Mouse (Mus musculus): ENCODE measurements around the gene Keap1. TPM values are rescaled to one million over a fixed set of nuclear protein-coding genes. Genes with fewer than 3 reads are reported as not detected.
A peak's percentile ranks its signal among the peaks of the same experiment; 100 is the strongest.
"Not testable (repeated sequence)": the region's sequence is repeated elsewhere in the genome, so short reads cannot be mapped to it uniquely, and the experiment has no call there.

Gene Keap1
- polyA plus RNA-seq, 1 experiment from 2014 or later = 72.5 TPM

DNA sequence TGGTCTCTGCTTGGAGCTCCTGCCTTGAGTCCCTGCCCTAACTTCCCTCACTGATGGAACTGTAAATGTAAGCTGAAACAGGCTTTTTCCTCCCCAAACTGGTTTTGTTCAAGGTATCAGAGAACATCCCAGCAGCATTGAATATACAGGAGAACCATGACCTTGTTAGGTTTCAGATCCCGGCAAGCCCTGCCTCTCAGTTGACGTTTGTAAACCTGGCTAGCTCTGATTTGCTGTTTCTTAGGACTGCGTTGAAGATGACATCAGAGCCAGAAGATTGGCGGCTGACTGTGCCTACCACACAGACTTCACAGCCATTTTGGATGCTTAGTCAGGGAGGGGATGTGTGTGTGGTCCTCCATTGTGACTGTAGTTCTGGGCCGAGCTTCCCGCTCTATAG, 15.3 kb downstream of the Keap1 start:
- Histone ChIP-seq H3K27me3 (no peaks in the 10 kb centered on the region), H3K4me2 (replicated peaks) (no peak overlapping the region), H3K9me3 (no peaks in the 10 kb centered on the region), H3K4me3 (no peak overlapping the region), H3K36me3 (0 out of 2 replicates have a peak, but pooled peaks cover 1% of the 10 kb centered on the region), H3K4me1 (peaks cover 26% of the 10 kb centered on the region), H3K9ac (replicated peaks) (no peak overlapping the region), H3K27ac (replicated peaks) (no peak overlapping the region)
- 90% methylated on average over 6 of the region's 6 CpGs for WGBS
- ATAC-seq (replicated peaks) = no peak

DNA sequence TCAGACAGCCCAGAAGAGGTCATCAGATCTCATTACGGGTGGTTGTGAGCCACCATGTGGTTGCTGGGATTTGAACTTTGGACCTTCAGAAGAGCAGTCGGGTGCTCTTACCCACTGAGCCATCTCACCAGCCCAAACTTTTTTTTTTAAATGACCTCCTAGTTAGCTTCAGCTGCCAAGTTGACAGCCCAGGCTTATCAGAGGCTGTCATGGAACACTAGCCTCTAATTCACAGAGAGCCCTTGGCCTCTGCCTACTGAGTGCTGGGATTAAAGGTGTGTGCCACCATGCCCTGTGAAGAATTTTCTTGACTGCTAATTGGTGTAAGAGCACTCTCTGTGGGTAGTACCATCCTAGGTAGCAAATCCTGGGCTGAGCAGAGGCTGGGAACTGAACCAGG, 15.7 kb downstream of the Keap1 start:
- not testable (repeated sequence) for H3K36me3 ChIP-seq
- 96% methylated on average over 2 of the region's 2 CpGs for WGBS

DNA sequence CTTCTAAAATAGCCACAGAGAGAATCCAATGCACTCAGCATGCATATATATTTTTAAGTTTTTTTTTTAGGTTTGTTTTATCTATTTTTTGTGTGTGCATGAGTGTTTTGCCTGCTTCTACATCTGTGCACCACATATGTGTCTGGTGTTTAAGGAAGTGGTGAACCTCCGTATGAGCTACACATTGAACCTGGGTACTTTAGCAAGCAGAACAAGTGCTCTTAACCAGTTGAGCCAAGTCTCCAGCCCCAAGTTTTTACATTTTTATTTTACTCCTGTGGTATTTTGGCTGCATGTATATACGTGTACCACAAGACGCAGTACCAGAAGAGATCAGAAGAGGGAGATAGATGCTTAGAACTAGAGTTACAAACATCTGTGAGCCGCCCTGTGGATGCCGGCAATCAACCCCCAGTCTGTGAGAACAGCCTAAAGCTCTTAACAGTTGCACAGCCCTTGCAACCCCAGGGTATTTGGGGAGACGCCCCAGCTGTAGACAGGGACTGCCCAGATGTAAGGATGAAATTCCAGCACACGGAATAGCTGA, 17.7 kb downstream of the Keap1 start:
- ATAC-seq (replicated peaks) = peak; percentile 42; the same call in 1 of the 2 replicates
- Histone ChIP-seq H3K27ac (replicated peaks) (no peak overlapping the region), H3K27me3 (no peaks in the 10 kb centered on the region), H3K9me3 (no peaks in the 10 kb centered on the region), H3K4me3 (no peak overlapping the region), H3K4me2 (replicated peaks) (no peak overlapping the region), H3K4me1 (peaks cover 16% of the 10 kb centered on the region), H3K36me3 (no peaks in the 10 kb centered on the region), H3K9ac (replicated peaks) (no peak overlapping the region)
- 16% methylated on average over 7 of the region's 7 CpGs for WGBS

More for the DNA sequence above, 15.7 kb downstream of the Keap1 start:
- H3K4me2 ChIP-seq (replicated peaks); H3K27ac ChIP-seq (replicated peaks); H3K9me3 ChIP-seq; H3K9ac ChIP-seq (replicated peaks); H3K4me3 ChIP-seq; H3K27me3 ChIP-seq; ATAC-seq (replicated peaks): not testable (repeated sequence)
- peaks cover 26% of the 10 kb centered on the region for H3K4me1 ChIP-seq

DNA sequence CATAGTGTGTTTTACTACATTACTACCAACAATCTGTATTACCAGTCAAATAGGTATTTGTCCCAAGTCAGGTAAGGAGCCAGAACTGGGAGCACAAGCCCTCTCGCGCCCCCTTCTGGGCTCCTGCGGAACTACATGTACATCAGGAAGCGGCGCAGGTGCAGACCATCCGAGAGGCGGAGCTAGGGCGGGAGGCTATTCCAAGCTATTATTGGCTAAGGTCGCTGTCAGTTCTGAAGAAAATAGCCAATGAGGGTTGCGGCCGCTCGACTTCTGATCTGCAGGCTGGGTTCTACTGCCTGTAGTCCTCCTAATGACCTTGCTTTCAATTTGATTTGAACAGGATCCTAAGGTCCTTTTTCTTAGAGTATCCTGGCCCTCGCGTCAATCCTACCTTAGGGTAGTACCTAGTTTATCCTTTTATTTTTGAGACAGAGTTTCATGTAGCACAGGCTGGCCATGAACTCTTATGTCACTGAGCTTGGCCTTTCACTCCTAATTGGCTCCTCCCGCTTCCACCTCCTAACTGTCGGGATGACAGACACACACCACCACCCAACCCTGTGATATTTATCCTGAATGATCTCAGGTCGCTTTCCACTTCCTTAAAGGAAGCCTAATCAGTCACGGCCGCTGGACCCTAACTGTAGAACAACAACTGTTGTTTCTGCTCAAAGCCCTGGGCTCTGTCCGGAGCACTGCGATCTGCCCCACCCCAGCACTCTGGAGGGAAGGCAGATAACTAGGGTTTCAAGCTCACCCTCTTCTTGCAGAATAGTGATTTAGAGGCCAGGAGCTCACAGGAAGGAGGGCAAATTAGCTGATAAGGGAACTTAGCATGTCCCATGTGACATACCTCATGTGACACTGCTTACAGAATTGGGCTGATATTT, 18.4 kb downstream of the Keap1 start:
- 17% methylated on average over 21 of the region's 21 CpGs for WGBS
- ATAC-seq (replicated peaks) = peak; percentile 84
- no peak overlapping the region for H3K27ac ChIP-seq (replicated peaks)

DNA sequence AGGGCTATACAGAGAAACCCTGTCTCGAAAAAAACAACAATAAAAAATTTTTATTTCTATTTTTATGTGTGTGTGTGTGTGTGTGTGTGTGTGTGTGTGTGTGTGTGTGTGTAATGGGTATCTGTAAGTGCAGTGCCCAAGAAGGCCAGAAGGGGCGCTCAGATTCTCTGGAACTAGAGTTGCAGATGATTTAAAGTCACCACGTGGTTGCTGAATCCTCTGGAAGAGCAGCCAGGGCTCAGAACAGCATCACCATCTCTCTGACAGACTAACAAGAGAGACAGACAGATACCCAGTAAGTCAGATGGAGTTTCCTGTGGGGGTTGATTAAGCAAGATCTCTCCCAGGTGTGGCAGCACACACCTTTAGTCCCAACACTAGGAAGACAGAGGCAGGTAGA, 19.3 kb downstream of the Keap1 start:
- no peak overlapping the region for H3K4me2 ChIP-seq (replicated peaks)
- no peak for ATAC-seq (replicated peaks)
- H3K27ac ChIP-seq (replicated peaks) = no peak overlapping the region
- H3K27me3 ChIP-seq = no peaks in the 10 kb centered on the region
- no peaks in the 10 kb centered on the region for H3K9me3 ChIP-seq
- peaks cover 15% of the 10 kb centered on the region for H3K4me1 ChIP-seq
- WGBS = 58% methylated on average over 3 of the region's 3 CpGs
- H3K9ac ChIP-seq (replicated peaks) = no peak overlapping the region
- no peak overlapping the region for H3K4me3 ChIP-seq
- no peaks in the 10 kb centered on the region for H3K36me3 ChIP-seq

More for the DNA sequence above, 18.4 kb downstream of the Keap1 start:
- Histone ChIP-seq H3K27me3 (no peaks in the 10 kb centered on the region), H3K9me3 (no peaks in the 10 kb centered on the region), H3K4me3 (peak overlapping the region; percentile 29), H3K9ac (replicated peaks) (0 out of 2 replicates have a peak overlapping the region, but pooled peaks have one; percentile 5), H3K36me3 (no peaks in the 10 kb centered on the region), H3K4me1 (peaks cover 19% of the 10 kb centered on the region), H3K4me2 (replicated peaks) (peak overlapping the region; percentile 39)

DNA sequence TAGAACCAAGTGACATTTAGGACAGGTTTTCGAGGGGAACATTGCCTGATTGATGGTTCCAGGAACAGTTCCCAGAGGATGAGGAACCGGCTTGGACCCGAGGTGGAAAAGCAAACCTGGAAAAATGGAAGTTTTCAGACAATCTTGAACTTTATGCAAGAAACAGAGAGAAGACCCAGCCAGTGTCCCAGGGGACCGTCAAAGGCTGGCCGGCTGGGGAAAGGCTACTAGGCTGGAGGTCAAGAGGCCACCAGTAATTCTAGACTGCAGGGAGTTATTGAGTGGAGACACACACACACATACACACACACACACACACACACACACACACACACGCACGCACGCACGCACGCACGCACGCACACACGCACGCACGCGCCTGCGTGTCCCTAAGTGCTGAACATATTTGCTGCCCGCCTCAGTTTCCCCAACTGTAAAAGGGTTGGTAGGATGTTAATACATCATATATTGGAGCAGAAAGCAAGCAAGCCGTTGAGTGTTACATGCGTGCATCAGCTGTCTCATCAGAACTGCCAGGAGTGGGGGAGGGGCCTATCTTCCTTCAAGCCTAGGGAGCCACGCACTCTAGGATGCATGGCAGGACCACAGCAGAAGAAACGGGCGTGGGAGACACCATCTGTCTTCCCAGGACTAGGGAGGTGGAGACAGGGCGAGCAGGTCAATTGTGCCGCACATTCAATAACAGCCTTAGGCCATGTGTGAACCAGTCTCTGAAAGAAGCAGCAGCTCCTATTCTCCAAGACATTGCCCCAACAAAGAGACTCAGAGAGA, 22.9 kb downstream of the Keap1 start:
- Histone ChIP-seq H3K4me2 (replicated peaks) (peak overlapping the region; percentile 20; the same call in 1 of the 2 replicates), H3K4me3 (no peak overlapping the region), H3K27ac (replicated peaks) (no peak overlapping the region), H3K27me3 (no peaks in the 10 kb centered on the region), H3K9me3 (no peaks in the 10 kb centered on the region), H3K9ac (replicated peaks) (no peak overlapping the region), H3K36me3 (peaks cover 5% of the 10 kb centered on the region; the same call in 1 of the 2 replicates), H3K4me1 (peaks cover 12% of the 10 kb centered on the region)
- peak; percentile 62 for ATAC-seq (replicated peaks)
- 72% methylated on average over 25 of the region's 25 CpGs for WGBS

DNA sequence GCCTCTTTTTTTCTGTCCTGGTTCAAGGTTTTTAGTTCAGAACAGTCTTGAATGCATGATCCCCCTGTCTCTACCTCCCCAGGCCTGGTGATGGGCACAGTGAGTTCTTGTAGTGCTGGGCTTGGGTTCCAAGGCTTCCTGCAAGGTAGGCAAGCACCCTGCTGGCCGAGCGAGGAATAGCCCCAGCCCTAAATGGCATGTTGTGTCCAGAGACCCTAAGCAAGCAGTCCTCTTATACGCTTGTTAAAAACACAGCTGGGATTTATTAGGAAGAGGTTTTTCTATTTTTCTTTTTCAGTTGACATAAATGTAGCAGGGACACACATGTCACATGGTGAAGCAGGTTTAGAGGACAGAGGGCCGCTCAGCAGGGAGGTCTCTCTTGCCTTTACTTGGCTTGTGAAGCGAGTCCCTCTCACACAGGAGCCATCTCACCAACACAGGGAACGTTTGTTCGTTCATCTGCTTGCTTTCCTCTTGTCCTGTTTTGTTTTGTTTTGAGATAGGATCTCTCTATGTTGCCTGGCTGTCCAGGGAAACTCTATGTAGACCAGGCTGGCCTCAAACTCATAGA, 25.5 kb downstream of the Keap1 start:
- WGBS = 47% methylated on average over 7 of the region's 7 CpGs
- ATAC-seq (replicated peaks) = no peak
- H3K27ac ChIP-seq (replicated peaks) = no peak overlapping the region
- H3K4me1 ChIP-seq = peaks cover 6% of the 10 kb centered on the region
- H3K4me3 ChIP-seq = no peak overlapping the region
- no peaks in the 10 kb centered on the region for H3K27me3 ChIP-seq
- H3K9ac ChIP-seq (replicated peaks) = no peak overlapping the region
- no peak overlapping the region for H3K4me2 ChIP-seq (replicated peaks)
- H3K36me3 ChIP-seq = peaks cover 11% of the 10 kb centered on the region; the same call in 1 of the 2 replicates
- H3K9me3 ChIP-seq = no peaks in the 10 kb centered on the region

DNA sequence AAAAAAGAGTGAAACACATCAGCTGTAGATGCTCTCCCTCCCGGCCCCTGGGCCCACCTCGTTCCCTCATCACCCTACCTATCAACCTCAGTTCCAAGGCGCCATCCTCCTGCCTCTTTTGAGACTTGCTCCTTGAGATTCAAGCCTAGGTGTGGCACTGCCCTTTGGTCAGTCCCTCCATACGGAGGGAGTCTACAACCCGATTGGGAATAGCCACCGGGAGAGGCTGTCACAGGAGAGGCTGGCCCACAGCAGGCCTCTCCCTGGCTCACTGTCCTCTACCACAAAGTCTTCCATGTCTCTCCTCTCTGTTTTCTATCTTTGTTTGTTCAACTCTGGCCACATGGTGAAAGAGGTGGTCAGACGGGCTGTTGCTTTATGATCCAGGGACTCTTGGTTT, 27.5 kb downstream of the Keap1 start:
- H3K36me3 ChIP-seq = peaks cover 11% of the 10 kb centered on the region; the same call in 1 of the 2 replicates
- H3K9me3 ChIP-seq = no peaks in the 10 kb centered on the region
- no peak overlapping the region for H3K27ac ChIP-seq (replicated peaks)
- H3K27me3 ChIP-seq = no peaks in the 10 kb centered on the region
- H3K4me3 ChIP-seq = no peak overlapping the region
- H3K4me1 ChIP-seq = peaks cover 5% of the 10 kb centered on the region
- H3K9ac ChIP-seq (replicated peaks) = no peak overlapping the region
- WGBS = 81% methylated on average over 7 of the region's 7 CpGs
- H3K4me2 ChIP-seq (replicated peaks) = no peak overlapping the region
- ATAC-seq (replicated peaks) = no peak

DNA sequence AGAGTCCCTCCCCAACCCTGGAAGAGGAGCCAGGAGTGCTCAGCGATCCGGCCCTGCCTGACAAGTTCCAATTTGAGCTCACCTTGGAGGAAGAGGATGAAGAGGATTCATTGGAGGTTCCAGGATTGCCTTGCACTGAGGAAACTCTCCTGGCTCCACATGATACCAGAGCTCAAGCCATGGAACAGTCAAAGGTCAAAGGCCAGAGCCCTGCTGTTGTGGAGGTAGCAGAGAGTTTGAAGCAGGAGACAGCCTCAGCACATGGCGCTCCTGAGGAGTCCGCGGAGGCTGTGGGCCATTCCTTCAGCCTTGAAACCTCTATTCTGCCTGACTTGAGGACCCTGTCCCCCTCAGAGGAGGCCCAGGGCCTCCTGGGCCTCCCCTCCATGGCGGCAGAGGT, 28.3 kb downstream of the Keap1 start:
- H3K27me3 ChIP-seq = no peaks in the 10 kb centered on the region
- H3K9me3 ChIP-seq = no peaks in the 10 kb centered on the region
- 80% methylated on average over 6 of the region's 6 CpGs for WGBS
- peaks cover 11% of the 10 kb centered on the region; the same call in 1 of the 2 replicates for H3K36me3 ChIP-seq
- H3K4me3 ChIP-seq = no peak overlapping the region
- H3K4me2 ChIP-seq (replicated peaks) = no peak overlapping the region
- H3K27ac ChIP-seq (replicated peaks) = no peak overlapping the region
- H3K4me1 ChIP-seq = no peaks in the 10 kb centered on the region
- no peak overlapping the region for H3K9ac ChIP-seq (replicated peaks)
- no peak for ATAC-seq (replicated peaks)

DNA sequence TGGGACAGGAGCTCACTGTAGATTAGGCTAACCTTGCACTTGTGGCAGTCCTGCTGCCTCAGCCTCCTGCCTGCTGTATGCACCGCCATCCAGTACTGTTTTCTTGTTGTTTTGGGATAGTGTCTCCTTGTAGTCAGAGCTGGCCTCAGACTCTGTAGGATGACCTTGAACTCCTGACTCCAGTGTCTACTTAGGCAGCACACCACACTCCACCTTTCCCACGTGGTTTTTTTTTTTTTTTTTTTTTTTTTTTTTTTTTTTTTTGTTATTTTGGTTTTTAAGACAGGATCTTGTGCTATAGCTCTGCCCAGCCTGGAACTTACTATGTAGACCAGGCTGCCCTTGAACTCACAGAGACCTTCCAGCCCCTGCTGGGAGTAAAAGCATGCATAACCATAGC, 30.5 kb downstream of the Keap1 start:
- H3K36me3 ChIP-seq = peaks cover 11% of the 10 kb centered on the region; the same call in 1 of the 2 replicates
- no peak overlapping the region for H3K27ac ChIP-seq (replicated peaks)
- 70% methylated on average over 2 of the region's 2 CpGs for WGBS

DNA sequence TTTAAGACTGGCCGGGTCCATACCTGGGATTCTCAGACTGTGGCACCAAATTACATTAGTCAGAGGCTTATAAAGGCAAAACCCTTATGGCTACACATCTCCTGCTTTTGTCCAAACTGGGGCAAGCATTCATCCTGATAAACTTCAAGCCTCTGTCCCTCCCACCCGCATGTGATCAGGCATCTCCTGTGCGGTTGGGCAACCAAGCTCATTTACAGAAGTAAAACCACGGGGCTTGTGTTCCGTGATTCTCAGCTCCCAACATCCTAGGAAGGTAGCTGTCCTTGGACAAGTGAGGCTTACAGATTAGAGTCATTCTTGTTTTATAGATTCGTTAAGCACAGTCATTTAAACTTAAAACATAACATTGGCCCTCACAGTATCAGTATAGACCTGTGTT, 32.3 kb downstream of the Keap1 start:
- no peak overlapping the region for H3K9ac ChIP-seq (replicated peaks)
- H3K27me3 ChIP-seq = no peaks in the 10 kb centered on the region
- peaks cover 6% of the 10 kb centered on the region; the same call in 1 of the 2 replicates for H3K4me1 ChIP-seq
- no peak overlapping the region for H3K4me2 ChIP-seq (replicated peaks)
- 89% methylated on average over 6 of the region's 6 CpGs for WGBS
- ATAC-seq (replicated peaks) = no peak
- H3K27ac ChIP-seq (replicated peaks) = no peak overlapping the region
- H3K9me3 ChIP-seq = no peaks in the 10 kb centered on the region
- H3K36me3 ChIP-seq = peaks cover 11% of the 10 kb centered on the region; the same call in 1 of the 2 replicates
- no peak overlapping the region for H3K4me3 ChIP-seq

More for the DNA sequence above, 30.5 kb downstream of the Keap1 start:
- no peak for ATAC-seq (replicated peaks)
- Histone ChIP-seq H3K4me3 (no peak overlapping the region), H3K27me3 (no peaks in the 10 kb centered on the region), H3K9ac (replicated peaks) (no peak overlapping the region), H3K9me3 (no peaks in the 10 kb centered on the region), H3K4me1 (peaks cover 6% of the 10 kb centered on the region; the same call in 1 of the 2 replicates), H3K4me2 (replicated peaks) (no peak overlapping the region)

Measured in forebrain, embryonic 15.5 days (tissue).